Mouse (Mus musculus) midbrain, embryonic 10.5 days (tissue): ENCODE measurements around the gene Tbxa2r. TPM values are rescaled to one million over a fixed set of nuclear protein-coding genes. Genes with fewer than 3 reads are reported as not detected.

ENCODE experiments used
- DNase-seq: peaks from one replicate; pipeline ENCODE4 v3.0.0-alpha.2; 2017; ENCODE audit warnings: low spot score
- H3K27ac ChIP-seq: fragments of 300-500 bp; sonication (generic); replicated peaks from 2 replicates; pipeline ENCODE4 v1.5.1; 2016; ENCODE audit warnings: mild to moderate bottlenecking
- H3K27me3 ChIP-seq: fragments of 300-500 bp; sonication (generic); 2 replicates; pipeline ENCODE4 v1.6.1; 2016; ENCODE audit warnings: low read depth, mild to moderate bottlenecking; ENCODE audit not compliant: poor library complexity, severe bottlenecking
- H3K36me3 ChIP-seq: fragments of 300-500 bp; sonication (generic); 2 replicates; pipeline ENCODE4 v1.6.1; 2016; ENCODE audit warnings: mild to moderate bottlenecking, moderate library complexity
- H3K4me1 ChIP-seq: fragments of 300-500 bp; sonication (generic); 2 replicates; pipeline ENCODE4 v1.6.1; 2016
- H3K4me3 ChIP-seq: fragments of 300-500 bp; sonication (generic); 2 replicates; pipeline ENCODE4 v1.5.1; 2016; ENCODE audit warnings: mild to moderate bottlenecking, moderate library complexity
- H3K9me3 ChIP-seq: fragments of 300-500 bp; sonication (generic); replicated peaks from 2 replicates; pipeline ENCODE4 v1.6.1; 2016; ENCODE audit warnings: mild to moderate bottlenecking
- WGBS: fragments of 180-500 bp; shearing (Covaris S2); methylation state at CpG from one replicate; pipeline ENCODE4 v1.1.7; 2016; 5-methylcytosine and 5-hydroxymethylcytosine counted together
- polyA plus RNA-seq: library from polyadenylated mRNA; unstranded; fragments of >200 nt; fragmentation: Nextera tagmentation; extraction: Ambion mirVana; gene quantifications from 2 replicates; pipeline ENCODE4 v1.2.1, GENCODE M21; 2016

The Tbxa2r gene
- 2.9 and 3.3 TPM in 2 replicates for polyA plus RNA-seq

DNA sequence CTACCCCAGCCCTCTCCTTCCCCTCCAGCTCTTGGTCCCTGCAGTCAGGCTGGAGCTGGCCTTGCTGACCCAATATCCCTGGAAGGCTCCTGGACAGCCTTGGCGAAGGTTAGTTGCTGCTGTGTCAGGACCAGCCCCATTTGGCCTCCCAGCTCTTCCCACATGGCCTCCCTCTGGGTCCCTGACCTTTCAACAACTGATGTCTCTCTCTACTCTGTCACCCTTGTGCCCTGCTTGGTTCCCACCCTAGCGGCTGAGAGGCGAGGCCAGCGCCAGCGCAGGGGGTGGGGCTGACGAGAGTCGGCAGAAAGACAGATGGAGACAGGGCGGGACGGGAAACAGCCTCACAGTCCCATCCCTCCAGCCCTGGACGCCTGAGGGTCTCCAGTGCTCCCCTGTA, at the start of gene Tbxa2r:
Gene Tbxa2r, plus strand, starts transcription at position 346 of the 400 bp plus-strand sequence.
- Histone ChIP-seq H3K36me3 (peaks cover 55% of the 10 kb centered on the region), H3K27ac (peak within 1 kb of the TSS; percentile 47), H3K4me1 (peaks cover 42% of the 10 kb centered on the region), H3K27me3 (peaks cover 32% of the 10 kb centered on the region), H3K9me3 (no peaks in the 10 kb centered on the region), H3K4me3 (peak within 1 kb of the TSS; percentile 11; the same call in 1 of the 2 replicates)
- 26% methylated on average over 10 of the region's 10 CpGs for WGBS
- no peak for DNase-seq

DNA sequence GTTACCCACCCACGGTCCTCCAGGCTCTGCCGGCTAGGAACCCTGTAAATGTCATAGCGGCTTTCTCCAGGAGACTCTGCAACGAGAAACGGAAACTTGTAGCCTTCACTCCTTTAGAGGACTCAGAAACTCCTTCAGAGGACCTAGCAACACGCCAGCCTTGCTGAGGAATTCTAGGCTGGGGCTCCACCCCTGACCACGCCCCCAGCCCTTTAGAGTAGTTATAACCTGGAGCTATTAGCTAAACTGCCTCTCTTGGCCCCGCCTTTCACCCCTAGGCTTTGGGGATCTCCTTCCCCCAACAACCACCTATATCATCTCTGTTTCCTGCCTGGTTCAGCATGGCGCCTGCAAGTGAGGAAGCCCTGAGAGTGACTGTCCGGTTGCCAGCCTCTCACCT, 49.0 kb upstream of the Tbxa2r start:
- H3K4me1 ChIP-seq: peaks cover 19% of the 10 kb centered on the region
- H3K27me3 ChIP-seq: peaks cover 50% of the 10 kb centered on the region
- H3K36me3 ChIP-seq: peaks cover 5% of the 10 kb centered on the region; the same call in 1 of the 2 replicates
- WGBS: 49% methylated on average over 10 of the region's 10 CpGs
- H3K27ac ChIP-seq: no peak overlapping the region; the same call in 1 of the 2 replicates
- H3K4me3 ChIP-seq: peak overlapping the region; percentile 1; the same call in 1 of the 2 replicates
- H3K9me3 ChIP-seq: no peaks in the 10 kb centered on the region
- no peak for DNase-seq

DNA sequence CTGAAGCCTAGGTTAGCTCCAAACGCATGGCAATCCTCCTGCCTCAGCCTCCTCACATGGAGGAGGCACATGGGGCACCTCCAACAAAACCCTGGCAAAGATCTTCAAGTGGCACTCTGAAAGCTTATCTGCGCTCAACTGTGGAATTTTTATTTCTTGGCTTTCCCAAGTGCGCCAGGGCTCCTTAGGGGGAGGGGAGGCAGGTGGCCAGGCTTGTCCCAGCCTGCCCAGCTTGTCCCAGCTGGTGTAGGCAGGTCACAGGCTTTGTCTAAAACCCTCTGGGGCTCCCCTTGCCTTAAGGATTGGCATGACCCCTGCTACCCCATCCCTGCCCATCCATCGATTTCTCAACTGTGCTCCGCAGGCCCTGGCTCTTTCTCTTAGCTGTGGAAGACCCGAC, 44.3 kb upstream of the Tbxa2r start:
- no peak for DNase-seq
- Histone ChIP-seq H3K36me3 (no peaks in the 10 kb centered on the region), H3K9me3 (no peaks in the 10 kb centered on the region), H3K4me3 (no peak overlapping the region), H3K27me3 (peaks cover 84% of the 10 kb centered on the region), H3K4me1 (peaks cover 47% of the 10 kb centered on the region), H3K27ac (no peak overlapping the region)
- WGBS: 66% methylated on average over 6 of the region's 6 CpGs

DNA sequence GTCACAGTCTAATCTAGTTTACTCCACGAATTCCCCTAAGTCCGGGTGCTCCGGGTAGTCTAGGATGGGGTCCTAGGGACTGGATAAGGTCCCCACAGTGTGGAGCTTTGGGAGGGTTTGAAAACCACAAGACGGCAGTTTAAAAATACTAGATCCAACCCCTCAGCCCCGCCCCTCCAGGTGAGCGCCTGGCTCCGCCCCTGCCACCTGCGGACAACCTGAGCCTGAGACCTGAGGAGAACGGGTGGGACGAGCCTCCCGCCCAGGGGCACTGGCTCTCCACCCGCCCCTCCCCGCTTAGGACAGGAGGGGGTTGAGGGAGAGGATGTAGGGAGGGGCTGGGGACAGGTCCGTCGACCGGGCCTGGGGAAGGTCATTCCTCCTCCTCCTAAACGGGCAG, 43.8 kb upstream of the Tbxa2r start:
- H3K36me3 ChIP-seq: no peaks in the 10 kb centered on the region
- WGBS: 13% methylated on average over 17 of the region's 17 CpGs
- H3K4me3 ChIP-seq: peak overlapping the region; percentile 64
- no peak overlapping the region; the same call in 1 of the 2 replicates for H3K27ac ChIP-seq
- DNase-seq: no peak
- H3K4me1 ChIP-seq: peaks cover 45% of the 10 kb centered on the region
- H3K9me3 ChIP-seq: no peaks in the 10 kb centered on the region
- H3K27me3 ChIP-seq: peaks cover 84% of the 10 kb centered on the region

DNA sequence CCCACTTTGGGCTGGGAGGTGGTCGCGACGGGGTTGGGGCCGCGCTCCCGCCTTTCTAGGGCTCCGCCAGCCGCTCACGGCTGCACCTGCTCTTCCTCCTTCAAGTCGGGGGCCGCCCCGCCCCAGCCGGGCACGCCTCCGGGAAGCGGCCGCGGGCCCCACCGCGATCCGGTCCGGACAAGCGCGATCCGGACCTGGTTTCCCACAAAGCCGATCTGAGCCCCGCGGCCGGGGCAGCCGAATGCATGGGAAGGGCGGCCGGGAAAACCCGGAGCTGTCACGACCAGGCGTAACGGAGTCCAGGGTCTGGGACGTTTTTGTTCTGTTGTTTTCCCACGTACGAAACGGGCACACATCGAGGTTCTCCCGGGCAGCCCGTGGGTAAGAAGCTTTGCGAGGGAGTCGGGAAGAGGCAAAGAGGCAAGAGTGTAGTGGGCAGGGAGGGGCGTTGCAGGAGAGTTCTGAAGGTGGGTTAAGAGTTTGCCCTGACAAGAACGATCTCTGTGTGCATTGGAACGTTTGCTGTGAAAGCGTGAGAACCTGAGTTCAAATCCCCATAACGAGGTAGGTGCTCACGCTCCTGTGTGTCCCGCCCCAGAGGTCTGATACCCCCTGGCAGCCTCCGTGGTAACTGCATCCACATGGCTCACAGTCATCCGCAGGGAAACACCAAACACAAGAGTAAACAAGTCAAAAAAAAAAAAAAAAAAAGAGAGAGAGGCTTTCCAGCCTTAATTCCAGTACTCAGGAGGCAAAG, 42.7 kb upstream of the Tbxa2r start:
- H3K9me3 ChIP-seq: no peaks in the 10 kb centered on the region
- H3K4me1 ChIP-seq: peaks cover 42% of the 10 kb centered on the region
- H3K4me3 ChIP-seq: peak overlapping the region; percentile 64
- peak; percentile 95 for DNase-seq
- no peaks in the 10 kb centered on the region for H3K36me3 ChIP-seq
- WGBS: 2% methylated on average over 54 of the region's 54 CpGs
- H3K27ac ChIP-seq: peak overlapping the region; percentile 86
- H3K27me3 ChIP-seq: peaks cover 84% of the 10 kb centered on the region

DNA sequence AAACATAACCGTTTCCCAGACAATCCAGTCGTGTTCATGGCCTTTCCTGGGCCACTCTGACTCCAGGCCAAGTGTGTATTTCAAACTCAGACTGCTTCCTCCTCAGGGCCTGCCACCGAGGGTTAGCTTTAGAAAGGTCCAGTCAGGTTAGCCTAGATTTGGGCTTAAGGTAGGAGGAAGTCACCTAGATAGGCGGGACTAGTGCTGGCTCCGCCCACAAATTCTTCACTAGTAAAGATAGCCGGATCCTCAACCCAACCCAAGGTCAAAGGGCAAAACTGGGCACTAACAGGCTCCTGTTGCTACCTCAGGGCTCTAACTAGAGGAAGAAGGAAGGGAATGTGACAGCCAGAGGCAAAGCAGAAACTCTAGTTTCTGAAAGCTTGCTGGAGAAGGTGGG, 41.9 kb upstream of the Tbxa2r start:
- peaks cover 88% of the 10 kb centered on the region for H3K27me3 ChIP-seq
- H3K9me3 ChIP-seq: no peaks in the 10 kb centered on the region
- no peak overlapping the region for H3K27ac ChIP-seq
- 51% methylated on average over 6 of the region's 6 CpGs for WGBS
- no peaks in the 10 kb centered on the region for H3K36me3 ChIP-seq
- peaks cover 45% of the 10 kb centered on the region for H3K4me1 ChIP-seq
- H3K4me3 ChIP-seq: no peak overlapping the region
- DNase-seq: no peak

DNA sequence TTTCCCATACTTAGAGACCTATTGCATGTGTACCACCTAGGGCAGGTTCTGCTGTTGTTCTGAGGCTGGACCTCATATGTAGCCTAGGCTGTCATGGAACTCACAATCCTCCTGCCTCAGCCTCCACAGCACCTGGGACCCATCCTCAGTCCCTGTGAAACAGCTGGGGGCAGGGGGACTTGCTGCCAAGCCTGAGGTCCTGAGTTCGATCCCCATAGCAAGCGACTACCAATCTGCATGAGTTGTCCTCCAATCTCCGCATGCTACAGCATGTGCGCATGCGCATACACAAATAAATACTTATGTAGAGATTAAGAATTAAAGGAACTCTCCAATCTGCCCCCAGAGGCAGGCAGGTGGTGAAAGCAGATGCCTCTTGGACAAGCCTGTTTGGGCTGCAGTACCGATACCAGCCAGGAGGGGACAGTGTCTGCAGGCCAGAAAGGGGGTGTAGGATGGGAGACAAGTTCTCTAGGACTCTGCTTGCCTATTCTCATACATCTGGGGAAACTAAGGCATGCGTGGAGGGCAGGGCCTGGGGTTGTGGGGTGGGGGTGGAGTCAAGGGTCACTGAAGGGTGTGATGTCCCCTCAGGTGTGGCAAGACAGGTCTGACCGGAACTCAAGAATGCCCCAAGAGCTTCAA, 40.9 kb upstream of the Tbxa2r start:
- peaks cover 45% of the 10 kb centered on the region for H3K4me1 ChIP-seq
- whole genome bisulfite sequencing: 66% methylated on average over 8 of the region's 8 CpGs
- H3K36me3 ChIP-seq: no peaks in the 10 kb centered on the region
- peak; percentile 63 for DNase-seq
- no peak overlapping the region for H3K27ac ChIP-seq
- peaks cover 90% of the 10 kb centered on the region for H3K27me3 ChIP-seq
- H3K9me3 ChIP-seq: no peaks in the 10 kb centered on the region
- no peak overlapping the region for H3K4me3 ChIP-seq

DNA sequence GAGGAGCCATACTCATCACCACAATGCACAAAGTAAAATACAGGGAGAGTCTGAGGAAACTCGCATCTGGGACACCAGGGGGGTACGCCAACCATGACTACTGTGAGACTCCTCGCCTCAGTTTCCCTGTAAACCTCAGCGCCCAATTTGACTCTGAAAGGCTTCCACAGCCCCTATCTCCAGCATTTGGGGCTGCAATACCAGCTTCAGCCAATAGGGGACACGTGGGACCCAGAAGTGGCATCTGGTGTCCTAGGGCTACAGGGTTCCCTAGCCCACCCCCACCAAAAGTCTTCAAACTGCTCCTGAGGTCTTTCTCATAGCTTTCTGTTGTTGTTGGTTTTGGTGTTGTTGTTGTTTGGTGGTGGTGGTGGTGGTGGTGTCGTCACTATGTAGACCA, 39.9 kb upstream of the Tbxa2r start:
- peak; percentile 49 for DNase-seq
- no peaks in the 10 kb centered on the region for H3K9me3 ChIP-seq
- H3K27ac ChIP-seq: no peak overlapping the region
- H3K4me1 ChIP-seq: peaks cover 44% of the 10 kb centered on the region
- 35% methylated on average over 6 of the region's 6 CpGs for WGBS
- H3K4me3 ChIP-seq: no peak overlapping the region
- H3K27me3 ChIP-seq: peaks cover 81% of the 10 kb centered on the region
- H3K36me3 ChIP-seq: no peaks in the 10 kb centered on the region

DNA sequence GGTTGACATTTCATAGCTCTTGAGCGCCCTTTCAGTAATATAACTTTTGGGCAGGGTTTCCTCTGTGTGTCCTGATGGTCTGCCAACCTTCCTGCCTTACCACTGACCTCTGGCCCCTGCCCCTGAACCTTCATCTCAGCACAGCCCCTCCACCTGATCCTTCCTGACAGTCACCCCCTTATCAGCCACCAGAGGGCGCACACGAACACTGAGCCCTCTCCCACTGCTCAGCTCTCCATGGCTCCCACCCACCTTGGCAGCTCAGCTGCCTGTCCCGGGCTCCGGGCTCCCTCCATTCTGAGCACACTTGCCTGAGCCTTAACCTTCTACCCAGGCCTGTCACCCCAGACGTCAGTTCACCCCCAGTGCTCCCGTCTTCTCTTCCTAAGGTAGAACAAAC, 39.3 kb upstream of the Tbxa2r start:
- H3K4me3 ChIP-seq: peak overlapping the region; percentile 21; the same call in 1 of the 2 replicates

DNA sequence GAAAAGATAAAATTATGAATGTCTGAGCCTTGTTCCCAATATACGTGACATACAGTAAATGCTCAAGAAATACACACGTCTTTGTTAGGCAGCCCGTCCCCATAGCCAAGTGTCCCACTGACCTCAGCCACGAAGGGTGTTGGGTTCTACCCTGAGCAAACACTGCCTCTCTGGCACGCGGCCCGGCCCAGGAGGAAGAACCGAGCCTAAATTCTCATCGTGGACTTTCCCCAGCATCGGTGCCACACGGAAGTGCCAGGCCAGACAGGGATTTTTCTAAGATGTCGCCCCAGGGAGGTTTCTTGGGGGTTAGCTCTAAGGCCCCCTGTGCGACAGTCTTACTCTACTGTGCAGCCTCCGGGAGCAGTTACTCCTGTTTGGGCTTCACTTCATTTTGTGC, 38.7 kb upstream of the Tbxa2r start:
- peaks cover 69% of the 10 kb centered on the region for H3K27me3 ChIP-seq

More for the DNA sequence above, 39.3 kb upstream of the Tbxa2r start:
- Histone ChIP-seq H3K4me1 (peaks cover 48% of the 10 kb centered on the region), H3K27ac (no peak overlapping the region), H3K9me3 (no peaks in the 10 kb centered on the region), H3K36me3 (no peaks in the 10 kb centered on the region), H3K27me3 (peaks cover 74% of the 10 kb centered on the region)
- 4% methylated on average over 7 of the region's 7 CpGs for WGBS
- peak; percentile 64 for DNase-seq

DNA sequence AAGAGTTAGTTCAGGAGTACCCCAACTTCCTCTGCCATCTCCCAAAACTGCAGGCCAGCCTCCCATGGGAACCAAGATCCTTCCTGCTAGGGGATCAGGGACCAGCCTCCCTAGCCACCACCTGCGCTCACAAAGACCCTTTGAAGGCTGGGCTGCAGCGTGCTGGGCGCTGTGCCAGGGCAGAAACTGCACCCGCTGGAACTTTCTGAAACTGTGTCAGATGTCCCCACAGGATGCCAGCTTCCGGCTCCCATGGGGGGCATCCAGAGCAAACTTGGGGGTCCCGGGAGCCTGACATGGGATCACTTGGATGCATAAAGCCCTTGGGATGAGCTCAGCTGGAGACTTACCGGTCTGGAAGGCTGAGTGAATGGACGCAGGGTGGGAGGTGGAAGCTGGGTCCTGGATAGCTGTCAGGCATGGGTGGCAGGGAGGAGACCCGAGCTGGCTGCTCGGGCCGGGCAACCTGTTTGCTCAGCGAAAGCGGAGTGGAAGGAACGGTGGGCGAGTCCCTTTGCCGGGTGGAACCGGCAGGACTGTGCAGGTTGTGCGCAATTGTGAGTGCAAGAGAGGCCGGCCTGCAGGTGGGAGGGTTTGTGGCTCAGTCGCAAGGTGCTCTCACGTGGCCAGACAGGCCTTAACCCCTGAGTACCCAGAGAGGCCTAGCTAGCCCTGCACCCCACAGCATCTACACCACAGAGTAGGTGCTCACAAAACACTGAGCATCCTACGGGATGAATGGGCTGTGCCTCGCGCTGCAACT, 37.7 kb upstream of the Tbxa2r start:
- Histone ChIP-seq H3K27me3 (peaks cover 61% of the 10 kb centered on the region), H3K4me1 (peaks cover 51% of the 10 kb centered on the region), H3K9me3 (no peaks in the 10 kb centered on the region), H3K27ac (no peak overlapping the region), H3K36me3 (peaks cover 8% of the 10 kb centered on the region), H3K4me3 (peak overlapping the region; percentile 11; the same call in 1 of the 2 replicates)
- DNase-seq: no peak
- 18% methylated on average over 24 of the region's 24 CpGs for WGBS

More for the DNA sequence above, 38.7 kb upstream of the Tbxa2r start:
- H3K27ac ChIP-seq: no peak overlapping the region
- no peaks in the 10 kb centered on the region for H3K36me3 ChIP-seq
- H3K4me3 ChIP-seq: no peak overlapping the region
- H3K9me3 ChIP-seq: no peaks in the 10 kb centered on the region
- H3K4me1 ChIP-seq: peaks cover 51% of the 10 kb centered on the region
- DNase-seq: no peak
- WGBS: 67% methylated on average over 14 of the region's 14 CpGs

DNA sequence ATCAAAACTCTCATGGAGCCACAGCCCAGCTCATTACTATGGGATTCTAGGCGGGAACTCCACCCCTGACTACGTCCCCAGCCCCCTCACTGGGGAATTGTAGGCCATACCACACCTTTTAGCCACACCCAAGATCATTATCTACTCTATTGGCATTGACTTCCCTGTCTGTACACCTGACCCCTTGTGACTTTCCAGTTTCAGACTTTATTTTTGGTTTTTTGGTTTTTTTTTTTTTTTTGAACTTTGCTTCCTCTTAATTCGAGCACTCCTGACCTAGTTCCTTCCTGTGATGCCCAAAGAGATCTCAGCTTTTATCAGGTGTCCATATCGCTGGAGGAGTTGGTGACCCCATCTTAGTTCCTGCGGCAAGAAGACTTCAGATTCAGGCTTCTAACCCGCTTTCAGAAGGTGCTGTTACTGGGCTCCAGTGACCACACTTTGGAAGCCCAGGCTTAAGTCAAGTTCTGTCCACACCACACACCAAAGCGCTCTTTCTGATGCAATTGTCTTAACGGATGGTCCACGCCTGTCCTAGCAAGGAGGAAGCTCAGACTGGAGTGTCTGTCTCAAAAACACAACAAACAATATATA, 36.9 kb upstream of the Tbxa2r start, which contains the start of gene Tjp3:
Gene Tjp3, minus strand, starts transcription at position 71 of the 594 bp plus-strand sequence.
- no peaks in the 10 kb centered on the region for H3K9me3 ChIP-seq
- peak within 1 kb of the TSS; percentile 71 for H3K4me3 ChIP-seq
- H3K36me3 ChIP-seq: peaks cover 15% of the 10 kb centered on the region
- DNase-seq: no peak
- H3K4me1 ChIP-seq: peaks cover 51% of the 10 kb centered on the region
- 73% methylated on average over 9 of the region's 9 CpGs for WGBS
- peaks cover 56% of the 10 kb centered on the region for H3K27me3 ChIP-seq
- H3K27ac ChIP-seq: no peak within 1 kb of the TSS
